Mouse (Mus musculus) liver, postnatal 0 days (tissue): ENCODE results near the gene Sept1. TPM values are rescaled to one million over a fixed set of nuclear protein-coding genes. Genes with fewer than 3 reads are reported as not detected.
"Not testable (repeated sequence)": the region's sequence is repeated elsewhere in the genome, so short reads cannot be mapped to it uniquely, and the experiment has no call there.

Experiments
- ATAC-seq: fragments of 200-750 bp; cut with Nextera tagmentation; 2 replicates; pipeline ENCODE4 v1.8.0; 2017; ENCODE audit warnings: mild to moderate bottlenecking, moderate library complexity
- DNase-seq: peaks from one replicate; pipeline ENCODE4 v3.0.0-alpha.2; 2016
- H3K27ac ChIP-seq: fragments of 300-500 bp; sonication (generic); 2 replicates; pipeline ENCODE4 v1.5.1; 2014; ENCODE audit warnings: antibody characterized with exemption, moderate library complexity, mild to moderate bottlenecking, low read depth
- H3K27me3 ChIP-seq: fragments of 300-500 bp; sonication (generic); 2 replicates; pipeline ENCODE4 v1.6.1; 2014; ENCODE audit warnings: low read length, control low read depth, mixed read lengths; ENCODE audit not compliant: insufficient read depth
- H3K36me3 ChIP-seq: fragments of 300-500 bp; sonication (generic); replicated peaks from 2 replicates; pipeline ENCODE4 v1.6.1; 2014; ENCODE audit warnings: mild to moderate bottlenecking, control low read depth, low read length, moderate library complexity, mixed read lengths; ENCODE audit not compliant: insufficient read depth
- H3K4me1 ChIP-seq: fragments of 300-500 bp; sonication (generic); 2 replicates; pipeline ENCODE4 v1.6.1; 2014; ENCODE audit warnings: antibody characterized with exemption, mild to moderate bottlenecking, control low read depth; ENCODE audit not compliant: insufficient read depth
- H3K4me2 ChIP-seq: fragments of 300-500 bp; sonication (generic); 2 replicates; pipeline ENCODE4 v1.6.1; 2014; ENCODE audit warnings: low read depth, mild to moderate bottlenecking, low read length, moderate library complexity, mixed read lengths
- H3K4me3 ChIP-seq: fragments of 300-500 bp; sonication (generic); 2 replicates; pipeline ENCODE4 v1.5.1; 2014; ENCODE audit warnings: low read depth, low read length
- H3K9ac ChIP-seq: fragments of 300-500 bp; sonication (generic); replicated peaks from 2 replicates; pipeline ENCODE4 v1.6.1; 2014; ENCODE audit warnings: mild to moderate bottlenecking, moderate library complexity
- H3K9me3 ChIP-seq: fragments of 300-500 bp; sonication (generic); 2 replicates; pipeline ENCODE4 v1.6.1; 2016; ENCODE audit warnings: mild to moderate bottlenecking, control low read depth, low read length, mixed read lengths
- CTCF ChIP-seq: sonication (generic); IDR thresholded peaks from 2 replicates; pipeline ENCODE4 v1.5.1; 2016; ENCODE audit warnings: antibody characterized with exemption, low read depth
- EP300 ChIP-seq: IDR thresholded peaks from 2 replicates; pipeline ENCODE4 v1.6.1; 2016; ENCODE audit warnings: antibody characterized with exemption, low read depth, mild to moderate bottlenecking
- WGBS: fragments of 180-500 bp; shearing (Covaris S2); extraction: QIAGEN DNeasy Blood & Tissue Kit; methylation state at CpG from one replicate; pipeline ENCODE4 v1.1.7; 2014; ENCODE audit not compliant: insufficient replicate concordance; 5-methylcytosine and 5-hydroxymethylcytosine counted together
- polyA plus RNA-seq: library from polyadenylated mRNA; unstranded; fragments of >200 nt; fragmentation: Nextera tagmentation; extraction: Ambion mirVana; gene quantifications from 2 replicates; pipeline ENCODE4 v1.2.1, GENCODE M21; 2015

Sept1 gene
- polyA plus RNA-seq, 1 experiment from 2014 or later = 16.7 TPM

GRCm38 (mm10) chr7:127184720-127185119, 48.2 kb downstream of the Sept1 start:
- no peaks in the 10 kb centered on the region for H3K9me3 ChIP-seq
- ATAC-seq (no peak), DNase-seq (no peak)
- no peaks in the 10 kb centered on the region for H3K36me3 ChIP-seq
- H3K9ac ChIP-seq = no peak overlapping the region
- WGBS = 9% methylated on average over 1 of the region's 1 CpGs
- H3K4me1 ChIP-seq = peaks cover 12% of the 10 kb centered on the region
- TF ChIP-seq EP300 (no peak), CTCF (no peak)
- no peak overlapping the region for H3K4me3 ChIP-seq
- H3K27ac ChIP-seq = no peak overlapping the region
- no peak overlapping the region for H3K4me2 ChIP-seq
- H3K27me3 ChIP-seq = no peaks in the 10 kb centered on the region

GRCm38 (mm10) chr7:127183828-127184227, 49.1 kb downstream of the Sept1 start:
- Histone ChIP-seq H3K4me1 (peaks cover 12% of the 10 kb centered on the region), H3K27ac (no peak overlapping the region), H3K36me3 (no peaks in the 10 kb centered on the region), H3K4me2 (0 out of 2 replicates have a peak overlapping the region, but pooled peaks have one; percentile 7), H3K9ac (no peak overlapping the region), H3K27me3 (no peaks in the 10 kb centered on the region), H3K9me3 (no peaks in the 10 kb centered on the region), H3K4me3 (no peak overlapping the region)
- WGBS = 42% methylated on average over 6 of the region's 6 CpGs
- DNase-seq (peak; percentile 68), ATAC-seq (peak; percentile 85)
- TF ChIP-seq CTCF = peak; percentile 73
- TF ChIP-seq EP300 = no peak

GRCm38 (mm10) chr7:127183345-127183744, 49.6 kb downstream of the Sept1 start:
- Histone ChIP-seq H3K9ac (no peak overlapping the region), H3K9me3 (no peaks in the 10 kb centered on the region), H3K27me3 (no peaks in the 10 kb centered on the region), H3K4me2 (no peak overlapping the region), H3K36me3 (no peaks in the 10 kb centered on the region), H3K27ac (no peak overlapping the region), H3K4me1 (peaks cover 12% of the 10 kb centered on the region), H3K4me3 (no peak overlapping the region)
- DNase-seq = no peak
- TF ChIP-seq CTCF (no peak), EP300 (peak; percentile 97)
- peak; percentile 80 for ATAC-seq
- 39% methylated on average over 8 of the region's 8 CpGs for WGBS

GRCm38 (mm10) chr7:127181724-127182123, 51.2 kb downstream of the Sept1 start:
- not testable (repeated sequence) for H3K4me3 ChIP-seq, H3K4me2 ChIP-seq, H3K27me3 ChIP-seq, H3K9me3 ChIP-seq, H3K36me3 ChIP-seq, DNase-seq, ATAC-seq, H3K27ac ChIP-seq, H3K9ac ChIP-seq
- WGBS = 29% methylated on average over 3 of the region's 3 CpGs
- peaks cover 12% of the 10 kb centered on the region for H3K4me1 ChIP-seq
- peak; percentile 50 for TF ChIP-seq CTCF

- no peaks in the 10 kb centered on the region for H3K27me3 ChIP-seq
- H3K4me1 ChIP-seq = peaks cover 12% of the 10 kb centered on the region
- WGBS = 41% methylated on average over 2 of the region's 2 CpGs
- no peak overlapping the region for H3K9ac ChIP-seq
- ATAC-seq (no peak), DNase-seq (no peak)
- no peak overlapping the region for H3K4me3 ChIP-seq
- no peaks in the 10 kb centered on the region for H3K36me3 ChIP-seq
- TF ChIP-seq EP300 (no peak), CTCF (no peak)
- no peak overlapping the region for H3K27ac ChIP-seq
- no peak overlapping the region for H3K4me2 ChIP-seq
- no peaks in the 10 kb centered on the region for H3K9me3 ChIP-seq
These were observed 52.1 kb downstream of the Sept1 start for GRCm38 (mm10) chr7:127180783-127181182.

- no peaks in the 10 kb centered on the region for H3K4me1 ChIP-seq
- ATAC-seq (no peak), DNase-seq (no peak)
- no peaks in the 10 kb centered on the region for H3K27me3 ChIP-seq
- no peak for TF ChIP-seq CTCF
- no peak for TF ChIP-seq EP300
- no peak overlapping the region for H3K4me3 ChIP-seq
- no peaks in the 10 kb centered on the region for H3K36me3 ChIP-seq
- WGBS = 67% methylated on average over 4 of the region's 4 CpGs
- no peak overlapping the region for H3K4me2 ChIP-seq
- no peak overlapping the region for H3K9ac ChIP-seq
- peaks cover 2% of the 10 kb centered on the region; the same call in 1 of the 2 replicates for H3K9me3 ChIP-seq
- no peak overlapping the region for H3K27ac ChIP-seq
These were observed 56.0 kb downstream of the Sept1 start for GRCm38 (mm10) chr7:127176937-127177336.

- 74% methylated on average over 5 of the region's 5 CpGs for WGBS
- no peak for DNase-seq
These were observed 66.4 kb downstream of the Sept1 start for GRCm38 (mm10) chr7:127166501-127166900.

More at GRCm38 (mm10) chr7:127166501-127166900, 66.4 kb downstream of the Sept1 start:
- no peak overlapping the region for H3K4me3 ChIP-seq
- no peaks in the 10 kb centered on the region for H3K36me3 ChIP-seq
- no peak overlapping the region for H3K4me2 ChIP-seq
- H3K4me1 ChIP-seq = peaks cover 2% of the 10 kb centered on the region; the same call in 1 of the 2 replicates
- TF ChIP-seq EP300 = no peak
- no peak for TF ChIP-seq CTCF
- no peaks in the 10 kb centered on the region for H3K9me3 ChIP-seq
- no peaks in the 10 kb centered on the region for H3K27me3 ChIP-seq
- no peak overlapping the region for H3K9ac ChIP-seq
- ATAC-seq = no peak
- H3K27ac ChIP-seq = no peak overlapping the region
